Mouse (Mus musculus) G1E (cell line): Measurements from ENCODE around the gene Supt5. TPM values are rescaled to one million over a fixed set of nuclear protein-coding genes. Genes with fewer than 3 reads are reported as not detected.
A peak's percentile ranks its signal among the peaks of the same experiment; 100 is the strongest.

Source experiments
- ATAC-seq: 2 replicates; pipeline ENCODE4 v1.8.0; 2016; ENCODE audit warnings: mild to moderate bottlenecking; ENCODE audit not compliant: insufficient number of reproducible peaks, poor library complexity, low FRiP score, severe bottlenecking; ENCODE audit errors: extremely low read depth
- DNase-seq: peaks from one replicate; pipeline ENCODE4 v3.0.0; 2012; ENCODE audit warnings: low spot score
- H3K27me3 ChIP-seq: 2 replicates; pipeline ENCODE4 v1.6.1; 2012; ENCODE audit warnings: mild to moderate bottlenecking, low read length, inconsistent platforms; ENCODE audit not compliant: insufficient read depth
- H3K36me3 ChIP-seq: replicated peaks from 2 replicates; pipeline ENCODE3; 2012; ENCODE audit warnings: mild to moderate bottlenecking, inconsistent platforms
- H3K4me1 ChIP-seq: 2 replicates; pipeline ENCODE4 v1.6.1; 2012; ENCODE audit warnings: low read depth, low read length, inconsistent platforms, mixed read lengths; ENCODE audit not compliant: insufficient read depth
- H3K4me3 ChIP-seq: 2 replicates; pipeline ENCODE4 v1.5.1; 2012; ENCODE audit warnings: low read depth, mild to moderate bottlenecking, inconsistent platforms, low read length, moderate library complexity, mixed read lengths
- H3K9me3 ChIP-seq: replicated peaks from 2 replicates; pipeline ENCODE4 v1.6.1; 2012; ENCODE audit warnings: inconsistent platforms
- CTCF ChIP-seq: IDR thresholded peaks from 2 replicates; pipeline ENCODE4 v1.5.1; 2012; ENCODE audit warnings: low read depth, low read length, inconsistent platforms, mixed read lengths
- GATA1 ChIP-seq: IDR thresholded peaks from 2 replicates; pipeline ENCODE4 v1.6.1; 2012; ENCODE audit warnings: borderline replicate concordance, low read length, inconsistent platforms, mixed read lengths
- GATA2 ChIP-seq: IDR thresholded peaks from 2 replicates; pipeline ENCODE4 v1.6.1; 2012; ENCODE audit warnings: low read depth, low read length, inconsistent platforms, borderline replicate concordance
- POLR2AphosphoS5 ChIP-seq: IDR thresholded peaks from 2 replicates; pipeline ENCODE4 v1.6.1; 2012; ENCODE audit warnings: low read depth, low read length, inconsistent platforms; ENCODE audit not compliant: insufficient replicate concordance
- TAL1 ChIP-seq: conservative IDR thresholded peaks from 2 replicates; pipeline ENCODE4 v1.6.1; 2012; ENCODE audit warnings: low read depth, low read length, inconsistent platforms, mixed read lengths
- polyA plus RNA-seq: library from polyadenylated mRNA; stranded (reverse); fragments of >175 nt; gene quantifications from 2 replicates; pipeline ENCODE4 v1.2.3, GENCODE M21; 2012
- total RNA-seq, 2 experiments: library from RNA; stranded (forward) in 1 of 2; stranded (reverse) in 1 of 2; fragments of 200-1000 nt in 1 of 2; fragments of >200 nt in 1 of 2; fragmentation: Nextera tagmentation in 1 of 2; gene quantifications; 2 replicates each; pipeline ENCODE4 v1.2.3; 2014 to 2017

The Supt5 gene
- total and polyA plus RNA-seq, 3 experiments = 65.6 to 148 (median 80.5) TPM

DNA sequence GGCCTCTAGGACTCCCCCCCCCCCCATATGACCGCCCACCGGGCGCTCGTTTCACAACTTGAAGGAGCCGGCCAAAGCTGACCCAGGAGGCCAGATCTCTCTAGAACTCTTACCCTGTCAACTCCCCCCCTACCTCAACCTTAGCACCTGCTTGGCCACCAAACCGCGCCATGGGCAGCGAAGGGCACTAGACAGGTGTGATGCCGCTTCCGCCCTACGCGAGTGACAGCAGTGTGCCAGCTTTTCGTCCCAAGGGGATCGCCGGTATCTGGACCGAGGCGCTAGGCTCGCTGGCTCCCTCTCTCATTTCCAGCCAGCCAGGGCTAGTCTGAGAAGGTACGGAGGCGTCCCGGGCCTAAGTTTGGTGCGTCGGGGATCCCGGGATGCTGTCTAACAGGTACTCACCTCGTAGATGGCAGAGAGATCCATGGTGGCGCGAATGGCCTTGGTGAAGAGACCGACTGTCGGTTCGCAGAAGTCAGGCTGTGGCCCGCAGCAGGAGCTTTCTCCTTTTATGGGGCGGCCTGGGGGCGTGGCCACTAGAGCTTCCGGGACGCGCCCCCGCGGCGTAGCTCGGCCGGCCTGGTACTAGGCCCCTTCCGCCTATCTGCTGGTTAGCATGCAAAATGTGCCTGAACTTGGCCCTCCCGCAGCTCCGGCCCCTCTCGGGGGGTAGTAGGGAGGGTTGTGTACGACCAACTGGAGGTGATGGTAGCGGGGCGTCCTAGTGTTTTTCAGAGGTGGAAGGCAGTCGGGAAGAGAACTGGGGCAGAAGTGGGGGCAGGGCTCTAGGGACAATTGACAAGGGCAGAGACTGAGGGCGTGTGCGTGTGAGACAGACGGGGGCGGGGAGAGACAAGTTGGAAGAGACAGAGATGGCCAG is 40.5 kb upstream of the Supt5 start:
- H3K4me3 ChIP-seq = peak overlapping the region; percentile 83
- H3K4me1 ChIP-seq = peaks cover 93% of the 10 kb centered on the region
- peaks cover 20% of the 10 kb centered on the region for H3K36me3 ChIP-seq
- TF ChIP-seq GATA1 = no peak
- TF ChIP-seq POLR2AphosphoS5 = peak; percentile 93
- no peak for TF ChIP-seq CTCF
- TF ChIP-seq TAL1 = no peak
- no peak for TF ChIP-seq GATA2
- DNase-seq (peak; percentile 86), ATAC-seq (peak; percentile 6; the same call in 1 of the 2 replicates)
- H3K9me3 ChIP-seq = no peaks in the 10 kb centered on the region
- H3K27me3 ChIP-seq = no peaks in the 10 kb centered on the region

DNA sequence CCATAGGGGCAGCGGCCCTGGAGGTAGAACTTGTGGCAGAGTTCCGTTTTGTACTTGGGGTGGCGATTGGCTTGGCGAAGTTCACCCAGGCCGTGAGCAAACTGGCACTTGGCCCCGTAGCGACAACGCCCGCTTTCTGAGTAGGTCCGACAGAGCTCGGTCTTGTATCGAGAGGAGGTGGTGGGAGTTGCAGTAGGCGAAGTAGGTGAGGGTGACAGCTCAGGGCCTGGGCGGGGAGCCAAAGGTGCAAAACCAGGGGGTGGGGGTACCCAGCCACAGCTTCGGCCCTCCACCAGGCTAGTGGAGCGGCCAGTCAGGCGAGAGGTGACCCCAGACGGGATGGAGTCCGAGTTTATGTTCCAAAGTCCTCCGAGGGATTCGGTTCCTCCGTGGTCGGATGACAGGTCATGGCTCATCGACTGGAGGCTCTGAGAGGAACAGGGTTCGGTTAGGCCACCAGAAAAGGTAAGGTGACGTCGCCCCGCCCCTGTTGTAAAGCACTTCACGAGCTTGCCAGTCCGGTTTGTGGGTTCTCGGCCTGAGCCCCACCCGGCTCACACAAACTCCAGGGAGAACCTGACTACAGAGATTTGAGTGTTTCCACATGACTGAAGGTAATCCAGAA is 39.6 kb upstream of the Supt5 start:
- H3K9me3 ChIP-seq = no peaks in the 10 kb centered on the region
- peaks cover 20% of the 10 kb centered on the region for H3K36me3 ChIP-seq
- ATAC-seq (no peak), DNase-seq (no peak)
- H3K4me1 ChIP-seq = peaks cover 90% of the 10 kb centered on the region
- TF ChIP-seq POLR2AphosphoS5 (no peak), GATA2 (no peak), CTCF (no peak), GATA1 (no peak), TAL1 (no peak)
- no peaks in the 10 kb centered on the region for H3K27me3 ChIP-seq
- peak overlapping the region; percentile 83 for H3K4me3 ChIP-seq

DNA sequence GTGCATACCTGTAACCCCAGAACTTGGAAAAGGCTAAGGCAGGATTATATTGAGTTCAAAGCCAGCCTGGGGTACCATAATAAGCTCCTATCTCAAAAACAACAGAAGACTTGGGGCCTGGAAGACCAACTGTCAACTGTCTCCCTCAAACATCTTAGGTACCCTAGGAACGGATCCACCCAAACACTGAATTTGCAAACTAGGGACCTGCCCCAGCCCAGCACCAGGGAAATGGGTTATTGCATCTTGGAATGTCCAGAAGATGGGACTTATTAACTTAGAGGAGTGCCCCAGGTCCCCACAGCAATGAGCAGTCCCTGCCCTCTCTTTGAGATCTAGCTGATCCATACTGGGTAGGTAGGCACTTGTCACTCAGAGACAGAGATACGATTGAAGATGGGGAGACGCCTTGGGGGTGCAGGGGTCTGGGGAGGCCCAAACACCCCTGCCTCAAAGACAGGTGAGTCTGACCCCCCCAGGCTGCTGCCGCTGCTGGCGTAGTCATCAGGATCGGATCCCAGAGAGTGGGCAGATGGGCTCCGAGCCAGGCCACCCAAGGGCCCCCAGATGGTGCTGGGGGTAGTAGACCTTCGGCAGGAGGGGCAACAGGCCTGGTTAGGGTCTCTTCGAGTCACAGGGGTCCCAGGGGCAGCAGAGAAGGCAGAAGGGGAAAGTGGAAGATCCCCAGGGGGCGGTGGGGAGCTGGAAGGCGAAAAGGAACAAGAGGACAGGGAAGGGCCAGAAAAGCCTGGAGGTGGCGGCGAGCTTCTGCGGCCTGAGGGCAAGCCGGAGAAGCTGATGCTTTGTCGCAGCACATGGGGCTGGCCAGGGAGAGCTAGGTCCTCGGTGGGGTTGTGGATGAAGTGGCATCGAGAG is 38.9 kb upstream of the Supt5 start:
- Histone ChIP-seq H3K9me3 (no peaks in the 10 kb centered on the region), H3K4me1 (peaks cover 83% of the 10 kb centered on the region), H3K27me3 (no peaks in the 10 kb centered on the region), H3K36me3 (peaks cover 20% of the 10 kb centered on the region), H3K4me3 (peak overlapping the region; percentile 83)
- no peak for TF ChIP-seq GATA1
- no peak for TF ChIP-seq CTCF
- TF ChIP-seq GATA2 = no peak
- TF ChIP-seq POLR2AphosphoS5 = no peak
- TF ChIP-seq TAL1 = no peak
- ATAC-seq = no peak
- DNase-seq = no peak

DNA sequence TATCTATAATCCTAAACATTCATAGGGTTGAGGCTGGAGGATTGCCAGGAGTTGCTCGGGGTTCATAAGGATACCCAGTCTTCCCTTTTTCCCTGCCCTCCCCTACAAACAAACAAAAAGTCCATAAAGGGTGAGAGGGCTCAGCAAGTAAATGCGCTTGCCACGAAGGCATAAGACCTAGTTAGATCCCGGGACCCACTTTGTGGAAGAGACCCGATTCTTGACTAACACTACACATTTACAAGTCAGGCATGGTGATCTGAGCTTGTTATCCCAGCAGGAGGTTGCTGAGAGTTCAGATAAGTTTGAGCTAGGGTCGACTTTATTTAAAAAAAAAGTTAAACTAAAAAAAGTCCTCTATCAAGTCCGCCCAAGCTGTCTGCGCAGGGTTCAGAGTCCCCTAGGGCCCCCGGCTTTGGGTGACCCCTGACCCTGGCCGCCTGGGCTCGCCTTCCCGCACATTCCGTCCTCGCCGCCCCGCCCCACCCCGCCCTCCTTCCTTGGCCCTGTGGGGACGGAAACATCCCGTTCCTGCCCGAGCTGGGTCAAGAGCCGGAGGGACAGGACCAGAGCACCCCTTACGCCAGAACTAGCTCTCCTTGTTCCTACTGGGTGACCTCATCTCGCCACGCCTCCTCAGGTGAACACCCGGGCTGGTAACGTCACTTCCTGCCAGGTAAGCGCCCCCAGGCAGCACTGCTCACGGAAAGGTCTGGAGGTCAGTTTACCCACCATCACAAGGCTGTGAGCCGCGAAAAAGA is 37.6 kb upstream of the Supt5 start:
- DNase-seq = peak; percentile 46
- peak overlapping the region; percentile 68 for H3K4me3 ChIP-seq
- peaks cover 80% of the 10 kb centered on the region for H3K4me1 ChIP-seq
- TF ChIP-seq GATA1 (no peak), TAL1 (no peak), CTCF (no peak), GATA2 (no peak), POLR2AphosphoS5 (no peak)
- no peaks in the 10 kb centered on the region for H3K27me3 ChIP-seq
- no peaks in the 10 kb centered on the region for H3K9me3 ChIP-seq
- peaks cover 20% of the 10 kb centered on the region for H3K36me3 ChIP-seq
- no peak for ATAC-seq

DNA sequence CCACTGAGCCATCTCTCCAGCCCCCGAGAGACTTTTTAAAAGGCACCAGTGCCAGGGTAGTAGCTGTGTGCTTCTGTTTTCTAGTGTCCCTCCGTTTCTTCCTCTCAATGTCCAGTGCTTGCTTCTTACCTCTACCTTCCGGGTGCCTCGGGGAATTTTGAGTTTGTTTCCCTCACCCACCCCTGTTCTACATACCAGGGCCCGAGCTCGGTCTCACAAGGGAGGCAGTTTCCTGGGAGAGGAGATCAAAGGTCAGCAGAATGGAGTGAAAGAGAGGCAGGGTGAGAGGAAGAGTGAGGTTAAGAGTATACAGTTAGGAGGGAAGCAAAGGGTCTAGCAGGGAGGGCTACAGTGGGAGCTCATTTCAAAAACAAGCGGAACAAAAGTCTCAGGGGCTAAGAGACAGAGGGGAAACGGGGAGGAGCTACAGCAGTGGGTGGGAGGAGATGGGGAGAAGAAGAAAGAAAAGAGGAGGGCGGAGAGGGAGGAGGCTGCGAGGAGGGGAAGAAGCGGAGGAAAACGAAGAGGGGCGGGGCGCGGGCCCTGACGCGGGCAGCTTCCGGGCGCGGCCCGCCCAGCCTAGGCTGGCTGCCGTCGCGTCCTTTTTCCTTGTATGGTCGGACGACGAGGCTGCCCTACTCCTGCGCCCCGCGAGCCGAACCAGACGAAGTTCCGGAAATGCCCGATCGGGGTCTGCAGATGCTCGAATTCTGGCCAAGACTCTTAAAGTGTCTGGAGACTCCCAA is 36.8 kb upstream of the Supt5 start:
- ATAC-seq (peak; percentile 56), DNase-seq (peak; percentile 72)
- peaks cover 3% of the 10 kb centered on the region; the same call in 1 of the 2 replicates for H3K27me3 ChIP-seq
- H3K4me3 ChIP-seq = peak overlapping the region; percentile 68
- H3K9me3 ChIP-seq = no peaks in the 10 kb centered on the region
- H3K36me3 ChIP-seq = peaks cover 20% of the 10 kb centered on the region
- no peak for TF ChIP-seq POLR2AphosphoS5
- TF ChIP-seq TAL1 = no peak
- TF ChIP-seq CTCF = no peak
- TF ChIP-seq GATA2 = no peak
- TF ChIP-seq GATA1 = no peak
- H3K4me1 ChIP-seq = peaks cover 81% of the 10 kb centered on the region
